Mouse (Mus musculus): ENCODE measurements around the gene Reln. TPM values are rescaled to one million over a fixed set of nuclear protein-coding genes. Genes with fewer than 3 reads are reported as not detected.

The Reln gene
- total RNA-seq, 1 experiment from 2014 or later = 2.5 TPM

Other genes with a start within 250 kb of the Reln start
- gene Orc5, start 205.7 kb upstream of the Reln start, total RNA-seq (2021) = 19.2 and 19.9 TPM in 2 replicates